Mouse (Mus musculus): ENCODE data around the gene Notch2. TPM values are rescaled to one million over a fixed set of nuclear protein-coding genes. Genes with fewer than 3 reads are reported as not detected.

Notch2 gene
- polyA plus RNA-seq, 1 experiment from 2014 or later: 8.2 TPM

DNA sequence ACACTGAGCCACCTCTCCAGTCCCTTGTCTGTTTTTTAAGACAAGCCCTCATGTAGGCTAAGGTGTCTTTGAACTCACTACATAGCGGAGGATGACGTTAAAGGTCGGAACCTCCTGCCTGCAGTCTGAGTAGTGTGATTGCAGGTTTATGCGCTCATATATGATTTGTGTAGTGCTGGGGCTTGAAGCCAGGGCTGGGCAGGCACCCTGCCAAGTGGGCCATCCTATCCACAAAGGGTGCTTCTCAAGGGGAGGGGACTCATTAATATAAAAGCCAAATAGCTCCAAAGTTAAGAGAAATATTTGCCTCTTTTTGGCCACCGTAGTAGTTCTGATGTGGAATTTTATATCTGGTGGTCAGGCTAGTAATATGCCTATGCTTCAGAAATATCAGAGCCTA lies 22.8 kb upstream of the Notch2 start:
- ATAC-seq (ENCODE audit: low read depth): no peak
- H3K9ac ChIP-seq (replicated peaks; ENCODE audit: low read depth, low read length): no peak overlapping the region
- H3K4me3 ChIP-seq (ENCODE audit: low read depth, low read length): no peak overlapping the region
- no peaks in the 10 kb centered on the region for H3K4me1 ChIP-seq (ENCODE audit: control insufficient read depth, insufficient read depth, low read length)
- H3K36me3 ChIP-seq (ENCODE audit: control insufficient read depth, insufficient read depth, low read length): no peaks in the 10 kb centered on the region
- no peaks in the 10 kb centered on the region for H3K27me3 ChIP-seq (ENCODE audit: control insufficient read depth, insufficient read depth, low read length)
- 91% methylated on average over 5 of the region's 5 CpGs for whole genome bisulfite sequencing
- no peak overlapping the region for H3K27ac ChIP-seq (ENCODE audit: low read depth, low read length)
- no peak overlapping the region for H3K4me2 ChIP-seq (ENCODE audit: low read depth, low read length)
- H3K9me3 ChIP-seq (ENCODE audit: control insufficient read depth, low read length): no peaks in the 10 kb centered on the region

DNA sequence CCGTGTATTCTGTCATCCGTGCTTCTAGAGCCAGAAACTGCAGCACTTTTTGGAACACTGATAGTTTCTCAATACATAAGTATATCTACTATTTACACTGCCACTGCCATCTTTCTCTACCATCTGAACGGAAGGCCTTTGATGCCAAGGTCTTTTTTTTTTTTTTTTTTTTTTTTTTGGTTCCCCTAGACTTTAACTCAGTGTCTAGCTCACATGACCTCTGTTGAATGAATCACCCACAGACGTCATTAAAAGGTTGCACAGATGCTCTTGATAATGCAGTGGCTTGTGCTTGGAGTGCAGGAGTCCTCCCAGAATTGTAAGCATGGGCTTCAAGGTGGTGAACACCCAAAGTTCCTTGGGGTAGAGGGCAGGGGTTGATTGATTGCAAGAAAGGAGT lies 21.0 kb upstream of the Notch2 start:
- H3K4me1 ChIP-seq (ENCODE audit: control insufficient read depth, insufficient read depth, low read length): no peaks in the 10 kb centered on the region
- 73% methylated on average over 4 of the region's 4 CpGs for WGBS
- ATAC-seq (ENCODE audit: low read depth): no peak
- no peaks in the 10 kb centered on the region for H3K9me3 ChIP-seq (ENCODE audit: control insufficient read depth, low read length)
- no peak overlapping the region for H3K4me3 ChIP-seq (ENCODE audit: low read depth, low read length)
- no peak overlapping the region for H3K4me2 ChIP-seq (ENCODE audit: low read depth, low read length)
- no peak overlapping the region for H3K27ac ChIP-seq (ENCODE audit: low read depth, low read length)
- no peaks in the 10 kb centered on the region for H3K36me3 ChIP-seq (ENCODE audit: control insufficient read depth, insufficient read depth, low read length)
- H3K27me3 ChIP-seq (ENCODE audit: control insufficient read depth, insufficient read depth, low read length): no peaks in the 10 kb centered on the region
- H3K9ac ChIP-seq (replicated peaks; ENCODE audit: low read depth, low read length): no peak overlapping the region

DNA sequence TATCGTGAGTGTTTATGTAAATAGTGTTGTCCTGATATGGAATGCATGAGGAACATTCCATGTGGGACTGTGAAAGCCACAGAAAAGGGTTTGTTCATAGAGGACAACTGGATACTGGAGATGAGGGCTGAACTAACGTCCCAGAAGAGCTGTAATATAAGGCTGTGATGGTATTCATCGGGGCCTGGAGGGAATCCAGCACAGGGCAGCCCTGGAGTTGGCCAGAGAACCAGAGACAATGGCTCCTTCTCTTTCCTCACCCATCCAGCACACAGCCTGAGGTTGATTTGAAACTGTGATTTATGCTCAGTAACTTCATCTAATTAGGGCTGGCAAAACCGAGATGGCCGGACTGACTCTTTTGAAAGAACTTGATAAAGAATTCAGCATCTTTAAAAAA lies 20.1 kb upstream of the Notch2 start:
- H3K9ac ChIP-seq (replicated peaks; ENCODE audit: low read depth, low read length): no peak overlapping the region
- H3K27ac ChIP-seq (ENCODE audit: low read depth, low read length): no peak overlapping the region
- 41% methylated on average over 5 of the region's 5 CpGs for WGBS
- no peak overlapping the region for H3K4me3 ChIP-seq (ENCODE audit: low read depth, low read length)
- H3K36me3 ChIP-seq (ENCODE audit: control insufficient read depth, insufficient read depth, low read length): no peaks in the 10 kb centered on the region
- no peaks in the 10 kb centered on the region for H3K9me3 ChIP-seq (ENCODE audit: control insufficient read depth, low read length)
- H3K4me2 ChIP-seq (ENCODE audit: low read depth, low read length): no peak overlapping the region
- H3K27me3 ChIP-seq (ENCODE audit: control insufficient read depth, insufficient read depth, low read length): no peaks in the 10 kb centered on the region
- H3K4me1 ChIP-seq (ENCODE audit: control insufficient read depth, insufficient read depth, low read length): no peaks in the 10 kb centered on the region
- ATAC-seq (ENCODE audit: low read depth): no peak

DNA sequence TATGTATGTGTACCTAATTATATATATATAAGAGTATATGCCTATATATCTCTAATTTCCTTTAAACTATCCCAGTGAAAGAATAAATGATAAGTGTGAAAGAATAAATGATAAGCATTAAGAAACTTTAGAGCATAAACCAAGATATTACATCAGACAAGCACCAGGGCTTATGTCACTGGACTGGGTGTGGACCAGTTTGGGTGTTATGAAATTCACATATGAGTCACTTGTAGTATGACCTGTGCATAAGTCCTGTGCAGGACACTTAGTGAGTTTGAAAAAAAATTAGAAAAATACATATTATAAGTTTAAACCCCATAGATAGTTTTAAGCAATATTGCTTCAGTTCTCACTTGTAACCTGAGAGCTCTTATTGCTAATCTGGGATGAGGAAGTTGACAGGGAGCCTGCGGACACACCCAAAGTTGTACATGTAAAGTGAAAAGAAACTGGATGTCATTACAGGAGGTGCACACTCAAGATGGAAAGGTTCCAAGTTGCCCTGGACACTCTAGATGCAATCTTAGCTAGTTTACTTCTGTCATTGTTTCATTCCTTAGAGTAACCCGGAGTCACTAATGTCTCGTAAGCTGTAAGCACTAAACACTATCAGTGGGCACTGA lies 19.3 kb upstream of the Notch2 start:
- Histone ChIP-seq H3K4me3 (ENCODE audit: low read depth, low read length) (no peak overlapping the region), H3K4me2 (ENCODE audit: low read depth, low read length) (no peak overlapping the region), H3K9ac (replicated peaks; ENCODE audit: low read depth, low read length) (no peak overlapping the region), H3K27ac (ENCODE audit: low read depth, low read length) (no peak overlapping the region), H3K36me3 (ENCODE audit: control insufficient read depth, insufficient read depth, low read length) (no peaks in the 10 kb centered on the region), H3K4me1 (ENCODE audit: control insufficient read depth, insufficient read depth, low read length) (no peaks in the 10 kb centered on the region), H3K9me3 (ENCODE audit: control insufficient read depth, low read length) (no peaks in the 10 kb centered on the region), H3K27me3 (ENCODE audit: control insufficient read depth, insufficient read depth, low read length) (no peaks in the 10 kb centered on the region)
- 74% methylated on average over 3 of the region's 3 CpGs for WGBS
- no peak for ATAC-seq (ENCODE audit: low read depth)

DNA sequence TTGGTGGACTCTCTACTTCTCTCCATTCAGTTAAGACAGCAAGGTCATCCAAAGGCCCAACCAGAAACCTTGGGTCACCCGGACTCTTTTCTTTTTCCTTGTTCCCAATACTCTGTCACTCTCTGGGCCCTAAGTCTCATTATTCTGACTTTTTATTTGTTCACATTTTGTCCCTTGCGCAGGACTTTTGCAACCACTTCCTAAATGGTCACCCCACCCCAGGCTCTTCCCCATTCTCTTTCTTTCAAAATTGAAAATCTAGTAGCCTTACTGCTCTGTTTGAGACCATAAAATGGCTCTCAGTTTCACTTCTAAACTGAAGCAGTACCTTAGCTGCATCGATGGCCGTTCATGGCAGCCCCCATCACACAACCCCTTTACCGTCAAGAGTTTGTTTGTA lies 18.5 kb upstream of the Notch2 start:
- 94% methylated on average over 5 of the region's 5 CpGs for WGBS
- H3K36me3 ChIP-seq (ENCODE audit: control insufficient read depth, insufficient read depth, low read length): no peaks in the 10 kb centered on the region
- H3K4me1 ChIP-seq (ENCODE audit: control insufficient read depth, insufficient read depth, low read length): no peaks in the 10 kb centered on the region
- no peaks in the 10 kb centered on the region for H3K9me3 ChIP-seq (ENCODE audit: control insufficient read depth, low read length)
- no peak overlapping the region for H3K9ac ChIP-seq (replicated peaks; ENCODE audit: low read depth, low read length)
- H3K27me3 ChIP-seq (ENCODE audit: control insufficient read depth, insufficient read depth, low read length): no peaks in the 10 kb centered on the region
- H3K27ac ChIP-seq (ENCODE audit: low read depth, low read length): no peak overlapping the region
- H3K4me2 ChIP-seq (ENCODE audit: low read depth, low read length): no peak overlapping the region
- ATAC-seq (ENCODE audit: low read depth): no peak
- H3K4me3 ChIP-seq (ENCODE audit: low read depth, low read length): no peak overlapping the region

DNA sequence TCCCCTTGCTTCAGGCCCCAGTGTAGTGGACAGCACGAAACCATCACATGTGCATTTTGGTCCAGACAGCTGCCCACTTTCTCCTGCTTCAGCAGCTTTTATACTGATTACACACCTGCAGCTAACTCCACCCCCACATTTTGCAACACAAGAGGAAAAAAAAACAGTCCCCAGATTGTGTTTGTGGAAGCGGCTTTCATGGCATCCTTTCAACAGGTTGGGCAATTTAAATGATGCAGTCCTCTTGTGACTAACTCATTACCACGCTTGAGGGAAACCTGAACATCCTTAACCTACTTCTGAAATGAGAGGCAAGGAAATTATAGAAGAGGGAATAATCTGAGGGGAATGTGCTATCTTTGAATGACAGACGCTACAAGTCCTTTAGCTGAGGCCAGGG lies 15.0 kb upstream of the Notch2 start:
- no peak overlapping the region for H3K27ac ChIP-seq (ENCODE audit: low read depth, low read length)
- no peak for ATAC-seq (ENCODE audit: low read depth)
- H3K36me3 ChIP-seq (ENCODE audit: control insufficient read depth, insufficient read depth, low read length): no peaks in the 10 kb centered on the region
- no peak overlapping the region for H3K4me3 ChIP-seq (ENCODE audit: low read depth, low read length)
- no peak overlapping the region for H3K9ac ChIP-seq (replicated peaks; ENCODE audit: low read depth, low read length)
- H3K4me1 ChIP-seq (ENCODE audit: control insufficient read depth, insufficient read depth, low read length): no peaks in the 10 kb centered on the region
- no peaks in the 10 kb centered on the region for H3K9me3 ChIP-seq (ENCODE audit: control insufficient read depth, low read length)
- H3K4me2 ChIP-seq (ENCODE audit: low read depth, low read length): no peak overlapping the region
- 63% methylated on average over 4 of the region's 4 CpGs for WGBS
- no peaks in the 10 kb centered on the region for H3K27me3 ChIP-seq (ENCODE audit: control insufficient read depth, insufficient read depth, low read length)

DNA sequence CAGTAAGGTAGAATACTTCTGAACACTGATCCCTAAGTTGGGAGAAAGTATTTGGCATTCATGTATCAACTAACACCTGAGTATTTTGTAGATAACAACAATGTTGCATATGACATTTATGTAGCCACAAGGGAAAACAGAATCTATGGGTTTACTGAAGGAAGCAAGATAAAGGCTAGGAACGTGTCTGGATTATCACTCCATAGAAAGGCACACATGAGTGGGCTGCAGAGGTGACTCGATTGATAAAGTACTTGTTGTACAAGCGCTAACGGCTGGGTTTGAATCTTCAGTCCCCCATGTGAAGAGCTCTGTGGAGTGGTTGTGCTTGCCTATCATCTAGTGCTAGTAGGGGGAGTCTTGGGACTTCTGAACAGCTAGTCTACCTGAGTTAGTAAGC lies 9.8 kb upstream of the Notch2 start:
- Histone ChIP-seq H3K27ac (ENCODE audit: low read depth, low read length) (no peak overlapping the region), H3K9me3 (ENCODE audit: control insufficient read depth, low read length) (no peaks in the 10 kb centered on the region), H3K4me1 (ENCODE audit: control insufficient read depth, insufficient read depth, low read length) (no peaks in the 10 kb centered on the region), H3K4me3 (ENCODE audit: low read depth, low read length) (no peak overlapping the region), H3K9ac (replicated peaks; ENCODE audit: low read depth, low read length) (no peak overlapping the region), H3K36me3 (ENCODE audit: control insufficient read depth, insufficient read depth, low read length) (no peaks in the 10 kb centered on the region), H3K4me2 (ENCODE audit: low read depth, low read length) (no peak overlapping the region), H3K27me3 (ENCODE audit: control insufficient read depth, insufficient read depth, low read length) (no peaks in the 10 kb centered on the region)
- 90% methylated on average over 4 of the region's 4 CpGs for WGBS
- ATAC-seq (ENCODE audit: low read depth): no peak

DNA sequence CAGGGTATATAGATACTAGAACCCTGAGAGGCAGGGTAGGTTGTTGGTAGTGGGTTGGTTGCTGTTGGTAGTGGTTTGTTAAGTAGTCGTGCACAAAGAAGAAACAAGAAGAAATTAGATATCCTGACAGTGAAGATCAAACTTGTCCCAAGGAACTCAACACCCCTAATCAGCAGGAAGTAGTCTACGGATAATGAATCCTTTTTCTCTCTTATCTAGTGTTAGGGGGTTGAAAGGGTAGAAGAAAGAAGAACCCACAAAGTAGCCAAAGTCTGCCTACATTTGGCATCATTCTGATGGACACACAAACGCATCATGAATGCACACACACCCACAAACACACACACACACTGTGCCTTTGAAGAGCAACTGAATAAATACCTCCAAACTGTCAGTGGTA lies 9.1 kb upstream of the Notch2 start:
- WGBS: 89% methylated on average over 3 of the region's 3 CpGs
- no peak overlapping the region for H3K27ac ChIP-seq (ENCODE audit: low read depth, low read length)
- no peaks in the 10 kb centered on the region for H3K27me3 ChIP-seq (ENCODE audit: control insufficient read depth, insufficient read depth, low read length)
- H3K4me3 ChIP-seq (ENCODE audit: low read depth, low read length): no peak overlapping the region
- H3K36me3 ChIP-seq (ENCODE audit: control insufficient read depth, insufficient read depth, low read length): no peaks in the 10 kb centered on the region
- H3K4me1 ChIP-seq (ENCODE audit: control insufficient read depth, insufficient read depth, low read length): no peaks in the 10 kb centered on the region
- ATAC-seq (ENCODE audit: low read depth): no peak
- no peaks in the 10 kb centered on the region for H3K9me3 ChIP-seq (ENCODE audit: control insufficient read depth, low read length)
- no peak overlapping the region for H3K4me2 ChIP-seq (ENCODE audit: low read depth, low read length)
- no peak overlapping the region for H3K9ac ChIP-seq (replicated peaks; ENCODE audit: low read depth, low read length)

DNA sequence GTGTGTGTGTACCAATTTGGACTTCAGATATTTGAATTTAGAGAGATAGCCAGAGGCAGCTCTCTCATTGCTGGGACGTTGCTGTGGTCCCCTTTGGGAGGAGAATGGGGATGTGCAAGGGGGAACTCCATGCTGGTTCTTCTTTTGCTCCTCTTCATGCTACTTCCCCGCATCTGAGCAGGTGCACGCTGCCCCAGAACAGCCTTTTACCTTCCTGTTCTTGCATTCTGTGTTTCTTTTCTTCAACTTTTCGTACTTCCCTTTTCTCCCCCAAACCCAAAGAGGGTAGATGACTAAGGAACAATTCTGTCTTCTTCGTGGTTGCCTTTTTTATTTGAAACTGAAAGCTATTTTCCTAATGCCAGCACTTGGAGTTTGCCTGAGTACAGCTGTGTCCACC lies 8.0 kb upstream of the Notch2 start:
- Histone ChIP-seq H3K27ac (ENCODE audit: low read depth, low read length) (no peak overlapping the region), H3K4me1 (ENCODE audit: control insufficient read depth, insufficient read depth, low read length) (no peaks in the 10 kb centered on the region), H3K4me3 (ENCODE audit: low read depth, low read length) (no peak overlapping the region), H3K9ac (replicated peaks; ENCODE audit: low read depth, low read length) (no peak overlapping the region), H3K27me3 (ENCODE audit: control insufficient read depth, insufficient read depth, low read length) (no peaks in the 10 kb centered on the region), H3K9me3 (ENCODE audit: control insufficient read depth, low read length) (no peaks in the 10 kb centered on the region), H3K4me2 (ENCODE audit: low read depth, low read length) (no peak overlapping the region), H3K36me3 (ENCODE audit: control insufficient read depth, insufficient read depth, low read length) (no peaks in the 10 kb centered on the region)
- 77% methylated on average over 5 of the region's 5 CpGs for WGBS
- no peak for ATAC-seq (ENCODE audit: low read depth)

Data from neural tube, embryonic 14.5 days (tissue).